Mouse (Mus musculus): ENCODE measurements around the gene Rgs9bp.
A peak's percentile ranks its signal among the peaks of the same experiment; 100 is the strongest.

The Rgs9bp gene

DNA sequence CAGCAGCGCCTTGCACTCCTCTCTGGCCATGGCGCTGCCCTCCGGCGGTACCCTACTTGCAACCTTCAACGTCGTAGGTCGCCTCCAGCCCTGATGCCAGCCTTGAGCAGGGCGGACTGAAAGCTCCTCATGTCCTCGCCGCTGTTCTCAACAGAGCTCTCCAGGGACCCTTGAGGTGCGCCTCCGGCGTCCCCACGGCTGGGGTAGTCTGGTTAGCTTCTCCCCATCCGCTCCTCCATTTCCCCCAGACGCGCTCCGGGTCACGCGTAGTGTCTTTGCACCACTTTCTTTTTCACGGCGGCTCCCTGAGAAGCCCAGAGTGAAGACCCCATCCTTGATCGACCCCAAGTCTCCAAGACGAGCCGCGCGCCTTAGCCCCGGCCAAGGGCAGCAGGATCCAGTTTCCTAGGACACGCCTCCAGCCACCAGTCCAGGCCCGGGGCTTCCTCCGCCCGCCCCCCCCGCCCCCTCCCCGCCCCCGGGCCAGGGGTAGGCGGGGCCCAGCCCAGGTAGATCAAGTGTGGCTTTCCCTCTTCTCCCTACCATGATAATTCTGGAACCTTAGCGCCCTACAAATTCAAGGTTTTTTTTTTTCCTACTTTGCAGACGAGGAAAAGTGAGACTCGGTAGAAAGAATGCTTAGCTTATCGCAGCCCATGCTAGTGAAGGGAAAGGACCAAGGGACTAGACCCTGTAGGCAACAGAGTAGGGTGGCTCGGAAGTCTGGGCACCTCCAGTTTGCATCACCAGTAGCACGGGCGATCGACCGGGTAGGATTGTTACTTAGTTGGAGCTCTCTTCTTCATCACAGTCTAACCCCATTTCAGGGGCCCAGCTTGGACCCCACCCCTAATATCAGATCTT lies at the start of gene Rgs9bp:
TSS of gene Rgs9bp (minus strand) at position 392 of the 864 bp plus-strand sequence.
- DNase-seq (ENCODE audit: low spot score in 2 of 2), result peak in 1 of 2 experiments; percentile 16

DNA sequence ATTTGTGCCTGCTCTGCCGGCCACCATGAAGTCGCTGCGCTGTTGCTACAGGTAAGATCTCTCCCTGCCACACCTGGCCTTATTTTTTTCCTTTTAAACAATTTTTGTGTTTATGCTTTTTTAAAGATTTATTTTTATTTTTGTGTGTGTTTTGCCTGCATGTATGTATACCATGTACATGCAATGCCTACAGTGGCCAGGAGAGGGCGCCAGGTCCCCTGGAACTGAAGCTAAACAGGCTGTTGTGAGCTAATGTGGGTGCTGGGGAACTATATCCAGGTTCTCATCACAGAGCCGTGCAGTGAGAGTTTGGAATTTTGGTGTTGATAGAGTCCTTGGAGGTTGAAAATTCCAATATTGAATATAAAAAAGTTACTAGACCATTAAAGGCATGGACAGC lies 43.1 kb upstream of the Rgs9bp start:
- peak; percentile 13 to 45 for DNase-seq (ENCODE audit: low spot score in 2 of 2)

DNA sequence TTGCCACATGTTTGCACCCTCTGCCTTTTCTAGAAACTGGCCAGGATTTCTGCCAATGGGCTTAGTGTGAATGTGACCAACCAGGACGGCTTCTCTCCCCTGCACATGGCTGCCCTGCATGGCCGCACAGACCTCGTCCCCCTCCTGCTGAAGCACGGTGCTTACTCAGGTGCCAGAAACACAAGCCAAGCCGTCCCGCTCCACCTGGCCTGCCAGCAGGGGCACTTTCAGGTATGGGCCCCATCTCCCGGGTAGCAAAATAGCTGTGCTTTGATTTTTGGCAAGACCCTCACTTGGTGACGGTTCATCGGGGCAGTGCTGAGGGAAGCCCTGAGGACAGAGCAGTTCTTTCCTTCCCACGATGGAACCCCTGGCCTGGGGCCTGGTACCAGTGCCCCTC lies 42.0 kb upstream of the Rgs9bp start:
- no peak for DNase-seq (ENCODE audit: low spot score in 2 of 2)

DNA sequence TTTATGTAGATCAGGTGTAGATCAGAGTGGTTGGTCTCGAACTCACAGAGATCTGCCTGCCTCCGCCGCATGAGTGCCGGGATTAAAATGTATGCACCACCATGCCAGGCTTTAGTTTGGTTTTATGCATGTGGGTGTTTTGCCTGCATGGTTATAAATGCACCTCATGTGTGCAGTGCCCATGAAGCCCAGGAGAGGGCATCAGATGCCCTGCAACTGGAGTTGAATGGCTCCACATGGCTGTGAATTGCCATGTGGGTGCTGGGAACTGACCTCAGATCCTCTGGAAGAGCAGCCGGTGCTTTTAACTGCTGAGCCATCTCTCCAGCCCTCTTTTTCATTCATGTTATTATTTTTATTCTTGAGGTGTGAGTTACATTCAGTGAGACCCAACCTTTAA lies 40.7 kb upstream of the Rgs9bp start:
- no peak for DNase-seq (ENCODE audit: low spot score in 2 of 2)

DNA sequence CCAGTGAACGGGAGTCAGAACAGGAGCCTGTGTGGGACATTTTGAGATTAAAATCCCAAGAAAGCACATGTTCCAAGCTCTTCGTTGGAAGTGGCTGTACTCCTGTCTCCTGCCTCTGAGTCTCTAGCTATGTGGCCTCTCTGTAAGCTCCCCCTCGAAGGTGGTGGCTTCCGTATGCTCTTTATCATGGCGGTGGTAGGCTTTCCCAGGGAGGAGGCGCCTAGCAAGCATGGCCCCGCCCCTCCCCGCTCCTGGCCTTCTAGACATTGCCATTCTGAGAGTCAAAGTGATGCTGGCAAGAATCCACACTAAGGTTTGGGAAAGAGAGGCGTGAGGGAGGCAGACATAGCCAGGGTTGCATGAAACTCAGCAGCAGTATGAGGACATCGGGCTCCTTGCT lies 37.2 kb upstream of the Rgs9bp start:
- no peak for DNase-seq (ENCODE audit: low spot score in 2 of 2)

DNA sequence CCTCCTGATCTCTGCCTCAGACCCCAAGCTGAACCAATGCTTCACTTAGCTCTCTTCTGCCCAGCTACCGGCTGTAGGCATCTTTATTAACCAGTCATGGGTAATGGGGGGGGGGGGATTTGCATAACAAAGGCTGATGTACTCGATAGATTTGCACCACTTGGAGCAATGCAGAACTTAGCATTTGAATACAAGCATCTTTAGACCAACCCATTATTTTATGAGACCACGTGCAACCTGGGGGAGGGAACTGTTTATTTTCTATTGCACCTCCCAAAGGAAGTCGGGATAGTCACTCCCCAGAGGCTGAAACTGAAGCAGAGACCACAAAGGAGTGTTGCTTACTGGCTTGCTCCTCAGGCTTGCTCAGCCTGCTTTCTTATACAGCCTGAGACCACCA lies 32.1 kb upstream of the Rgs9bp start:
- DNase-seq (ENCODE audit: low spot score in 2 of 2), result no peak

DNA sequence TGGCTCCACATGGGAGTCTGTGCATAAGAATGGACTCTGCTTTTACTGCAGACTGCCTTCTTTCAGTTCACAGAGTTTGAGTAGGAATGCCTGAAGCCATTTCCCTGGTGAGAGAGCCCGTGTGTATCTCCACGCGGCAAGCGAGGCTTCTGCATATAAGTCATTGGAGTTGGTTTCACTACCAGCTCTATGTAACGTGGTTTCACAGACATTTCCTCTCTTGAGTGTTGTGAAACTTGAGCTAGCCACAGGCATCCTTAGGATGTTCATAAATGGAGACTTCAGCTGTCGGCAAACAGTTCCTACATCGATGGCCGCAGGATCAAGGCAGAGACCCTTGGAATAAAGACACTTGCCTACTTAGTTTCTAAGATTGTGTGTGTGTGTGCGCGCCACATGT lies 23.9 kb upstream of the Rgs9bp start:
- DNase-seq (ENCODE audit: low spot score in 2 of 2), result no peak

DNA sequence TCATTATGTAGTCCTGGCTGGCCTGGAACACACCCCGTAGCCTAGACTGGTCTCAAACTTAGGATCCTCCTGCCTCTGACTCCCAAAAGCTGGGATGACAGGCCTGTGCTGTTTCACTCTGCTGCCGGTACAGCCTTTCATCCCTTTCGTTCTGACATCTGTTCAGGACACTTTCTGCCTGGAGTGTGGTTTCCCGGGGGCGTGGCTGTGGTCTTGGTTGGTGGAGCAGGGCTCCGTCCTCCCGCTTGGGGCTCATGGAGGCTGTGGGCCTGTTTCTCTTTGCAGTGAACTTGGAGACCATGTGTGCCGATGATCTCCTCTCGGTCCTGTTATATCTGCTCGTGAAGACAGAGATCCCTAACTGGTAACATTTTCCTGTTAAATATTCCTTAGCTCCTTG lies 21.4 kb upstream of the Rgs9bp start:
- no peak for DNase-seq (ENCODE audit: low spot score in 2 of 2)

DNA sequence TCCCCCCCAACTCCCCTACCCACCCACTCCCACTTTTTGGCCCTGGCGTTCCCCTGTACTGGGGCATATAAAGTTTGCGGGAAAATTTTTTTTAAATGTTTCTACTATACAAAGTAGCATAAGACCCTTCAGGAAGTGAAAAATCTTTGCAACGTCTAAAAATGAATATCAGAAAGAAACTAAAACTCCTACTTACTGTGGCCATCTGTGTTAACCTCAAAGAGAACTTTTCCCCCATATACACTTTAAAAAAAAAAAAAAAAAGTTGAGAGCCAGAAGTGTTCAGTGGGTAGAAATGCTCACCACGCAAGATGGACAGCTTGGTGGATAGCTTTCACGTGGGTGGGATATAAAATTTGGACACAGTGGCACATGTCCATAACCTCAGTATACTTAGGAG lies 17.4 kb upstream of the Rgs9bp start:
- no peak for DNase-seq (ENCODE audit: low spot score in 2 of 2)

DNA sequence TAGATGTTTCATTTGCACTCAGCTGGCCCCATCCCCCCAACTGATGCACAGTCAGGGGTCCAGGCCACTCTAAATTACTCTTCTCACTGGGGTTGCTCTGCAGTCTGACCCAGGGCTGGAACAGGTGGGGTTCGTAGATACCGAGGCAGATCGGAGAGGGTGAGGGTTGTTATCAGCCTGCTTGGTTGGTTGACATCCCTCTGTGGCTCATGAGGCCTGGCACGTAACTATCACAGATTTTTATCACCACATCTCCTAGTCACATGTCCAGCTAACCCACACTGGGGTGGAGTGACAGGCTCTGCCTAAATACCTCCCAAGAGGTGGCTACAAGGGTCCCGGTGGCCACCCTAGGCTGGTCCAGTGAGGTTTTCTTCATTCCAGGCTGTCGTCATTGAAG lies 15.7 kb upstream of the Rgs9bp start:
- DNase-seq (ENCODE audit: low spot score in 2 of 2), result no peak

DNA sequence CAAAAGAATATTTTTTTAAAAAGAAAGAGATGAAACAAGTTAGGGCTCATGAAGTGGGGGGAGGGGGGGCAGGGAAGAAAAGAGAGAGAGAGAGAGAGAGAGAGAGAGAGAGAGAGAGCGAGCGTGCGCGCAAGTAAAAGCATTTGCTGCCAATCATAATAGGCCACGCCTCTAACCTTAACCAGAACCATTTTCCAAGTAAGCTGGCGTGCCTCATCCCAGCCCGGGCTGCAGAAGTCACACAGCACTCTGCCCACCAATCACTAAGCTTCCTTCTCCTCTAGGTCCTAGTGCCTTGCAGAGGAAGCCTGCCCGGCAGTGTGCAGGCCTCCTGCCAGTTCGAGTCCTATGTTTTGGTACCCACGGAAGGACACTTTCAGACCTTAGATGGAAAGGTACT lies 14.6 kb upstream of the Rgs9bp start:
- DNase-seq (ENCODE audit: low spot score in 2 of 2), result no peak

DNA sequence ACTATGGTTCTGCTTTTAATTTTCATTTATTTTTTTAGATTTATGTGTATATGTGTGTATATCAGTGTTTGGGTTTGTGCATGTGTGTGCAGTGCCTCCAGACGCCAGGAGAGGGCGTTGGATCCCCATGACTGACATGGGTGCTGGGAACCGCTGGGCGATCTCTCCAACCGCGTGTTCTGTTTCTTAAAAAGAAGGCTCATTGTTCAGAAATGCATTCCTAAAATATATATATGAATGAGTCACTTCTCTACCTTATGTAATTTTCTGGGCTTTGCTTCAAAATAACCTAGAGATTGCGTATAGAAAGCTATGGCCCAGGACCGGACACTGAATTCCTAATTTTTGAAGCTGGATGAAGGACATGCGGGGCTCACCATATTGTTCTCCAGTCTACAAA lies 14.1 kb upstream of the Rgs9bp start:
- DNase-seq (ENCODE audit: low spot score in 2 of 2), result no peak

DNA sequence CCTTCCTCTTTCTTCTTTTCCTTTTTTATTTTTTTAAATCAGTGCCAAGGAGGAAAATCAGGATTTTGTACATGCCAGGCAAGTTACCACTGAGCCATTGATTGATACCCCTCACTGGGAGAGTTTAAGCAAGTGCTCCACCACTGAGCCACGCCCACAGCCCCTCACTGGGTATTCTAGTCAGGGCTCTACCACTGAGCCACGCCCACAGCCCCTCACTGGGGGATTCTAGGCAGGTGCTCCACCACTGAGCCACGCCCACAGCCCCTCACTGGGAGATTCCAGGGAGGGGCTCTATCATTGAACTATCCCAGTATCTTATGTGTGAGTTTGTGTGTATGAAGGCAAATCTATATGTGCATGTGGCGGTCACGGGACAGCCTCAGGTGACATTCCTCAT lies 8.9 kb upstream of the Rgs9bp start:
- DNase-seq (ENCODE audit: low spot score in 2 of 2), result no peak

DNA sequence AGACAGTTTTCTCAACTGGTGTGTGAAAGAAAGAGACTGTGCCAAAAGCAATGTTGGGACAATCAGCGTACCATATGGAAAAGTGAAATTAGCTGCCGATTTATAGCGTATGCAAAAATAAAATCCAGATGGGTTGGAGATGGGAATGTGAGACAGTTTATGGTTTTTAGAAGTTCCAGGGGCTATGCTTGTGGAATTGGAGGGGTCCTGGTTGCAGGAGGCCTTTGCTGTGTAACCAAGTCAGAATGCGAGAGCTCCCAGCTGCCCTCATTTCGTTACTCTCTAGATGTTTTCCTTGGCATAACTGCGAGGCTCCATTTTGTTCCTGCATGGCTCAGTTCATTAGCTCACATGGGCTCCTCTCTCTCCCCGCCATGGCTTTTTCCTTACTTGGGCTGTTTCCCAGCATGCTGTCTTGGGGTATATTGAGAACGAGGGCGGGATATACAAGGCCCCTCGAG lies 5.4 kb upstream of the Rgs9bp start:
- DNase-seq (ENCODE audit: low spot score in 2 of 2), result no peak

DNA sequence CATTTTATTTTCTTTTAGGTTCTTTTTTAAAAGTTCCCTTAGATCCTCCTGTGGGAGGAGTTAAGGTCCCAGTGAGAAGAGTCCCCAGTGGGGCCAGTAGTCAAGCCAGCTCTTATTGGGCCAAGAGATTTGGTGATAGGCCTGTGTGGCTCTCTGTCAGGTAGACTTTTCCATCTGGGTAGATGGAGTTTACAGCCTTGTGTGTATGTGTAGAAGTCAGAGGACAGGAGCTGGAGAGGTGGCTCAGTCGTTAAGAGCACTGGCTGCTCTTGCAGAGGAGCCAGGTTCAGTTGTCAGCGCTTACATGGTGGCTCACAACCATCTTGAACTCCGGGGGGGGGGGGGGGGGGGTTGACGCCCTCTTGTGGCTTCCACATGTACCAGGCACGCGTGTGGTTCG lies 4.1 kb upstream of the Rgs9bp start:
- DNase-seq (ENCODE audit: low spot score in 2 of 2), result no peak

DNA sequence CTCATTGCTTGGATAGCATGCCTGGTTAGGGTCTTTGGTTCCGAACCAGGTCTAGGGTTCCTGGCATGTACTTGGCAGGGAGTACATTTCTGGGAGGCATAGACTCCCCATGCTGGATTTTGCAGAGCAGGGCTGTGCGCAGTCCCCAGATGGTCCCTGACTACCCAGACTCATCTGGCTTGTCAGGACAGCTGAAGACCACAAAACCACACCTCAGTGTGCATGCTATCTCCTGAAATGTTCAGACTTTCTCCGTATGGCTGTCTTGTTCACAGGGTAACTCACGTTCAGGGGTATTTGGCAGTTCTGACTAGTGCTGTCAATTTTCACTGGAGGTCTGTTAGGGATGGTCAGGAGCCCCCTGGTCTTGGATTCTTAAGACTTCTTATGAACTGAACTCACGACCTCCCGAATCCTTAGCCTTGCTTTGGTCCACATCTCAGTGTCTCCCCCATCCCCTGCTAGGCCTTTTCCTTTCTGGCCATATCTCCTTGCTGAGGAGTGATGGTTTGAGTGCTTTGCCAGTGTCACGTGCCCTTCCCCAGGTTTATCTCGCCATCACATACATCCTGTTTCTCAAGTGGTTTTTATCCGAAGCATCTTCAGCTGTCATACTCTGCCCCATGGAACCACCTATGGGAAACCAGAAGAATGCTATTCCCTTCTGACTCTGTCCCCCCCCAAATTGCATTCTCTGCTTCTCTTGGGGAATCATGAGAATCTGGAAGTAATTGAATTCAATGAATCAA lies 3.5 kb upstream of the Rgs9bp start:
- no peak for DNase-seq (ENCODE audit: low spot score in 2 of 2)

DNA sequence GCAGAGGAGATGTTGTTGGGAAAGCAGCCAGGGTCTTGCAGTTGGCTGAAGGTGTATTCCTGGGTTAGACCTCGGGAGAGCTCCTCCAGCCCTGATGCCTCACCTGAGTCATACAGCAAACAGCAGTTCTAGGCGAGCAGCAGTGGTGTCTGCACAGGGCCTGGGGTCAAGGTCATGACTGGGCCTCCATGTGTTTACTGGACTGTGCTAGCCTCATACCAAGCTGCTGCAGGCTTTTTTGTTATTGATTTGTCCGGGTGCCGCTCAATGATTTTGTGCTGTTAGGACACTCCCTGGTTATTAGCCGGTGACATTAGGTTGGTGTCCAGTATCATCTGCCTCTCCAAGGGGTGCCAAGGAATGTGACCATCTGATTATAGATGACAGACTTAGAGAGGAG lies 2.3 kb upstream of the Rgs9bp start:
- DNase-seq (ENCODE audit: low spot score in 2 of 2), result no peak

DNA sequence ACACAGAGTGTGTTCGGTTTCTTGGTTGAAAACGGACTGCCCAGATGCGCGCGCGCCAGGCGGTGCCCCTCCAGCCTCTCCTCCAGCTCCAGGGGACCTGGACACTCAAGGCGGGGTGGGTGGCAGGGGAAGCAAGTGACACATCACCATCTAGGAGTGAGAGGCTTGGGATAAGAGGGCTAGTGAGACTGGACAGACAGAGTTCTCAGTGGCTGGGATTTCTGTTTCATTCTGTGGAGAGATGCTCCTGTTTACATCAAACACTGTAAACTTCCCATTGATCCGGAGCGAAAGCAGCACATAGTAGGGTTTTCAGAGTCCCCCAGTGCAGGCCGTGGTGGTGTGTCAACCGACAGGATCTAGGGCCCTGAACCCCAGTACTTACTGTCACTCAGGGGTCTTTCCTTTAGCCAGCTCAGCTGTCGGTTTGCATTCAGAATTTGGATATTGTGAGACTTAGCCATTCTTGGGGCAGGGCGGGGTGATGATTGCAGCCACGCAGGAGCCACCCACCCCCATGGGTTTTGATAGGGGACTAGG lies 1.6 kb upstream of the Rgs9bp start:
- DNase-seq (ENCODE audit: low spot score in 2 of 2), result no peak

DNA sequence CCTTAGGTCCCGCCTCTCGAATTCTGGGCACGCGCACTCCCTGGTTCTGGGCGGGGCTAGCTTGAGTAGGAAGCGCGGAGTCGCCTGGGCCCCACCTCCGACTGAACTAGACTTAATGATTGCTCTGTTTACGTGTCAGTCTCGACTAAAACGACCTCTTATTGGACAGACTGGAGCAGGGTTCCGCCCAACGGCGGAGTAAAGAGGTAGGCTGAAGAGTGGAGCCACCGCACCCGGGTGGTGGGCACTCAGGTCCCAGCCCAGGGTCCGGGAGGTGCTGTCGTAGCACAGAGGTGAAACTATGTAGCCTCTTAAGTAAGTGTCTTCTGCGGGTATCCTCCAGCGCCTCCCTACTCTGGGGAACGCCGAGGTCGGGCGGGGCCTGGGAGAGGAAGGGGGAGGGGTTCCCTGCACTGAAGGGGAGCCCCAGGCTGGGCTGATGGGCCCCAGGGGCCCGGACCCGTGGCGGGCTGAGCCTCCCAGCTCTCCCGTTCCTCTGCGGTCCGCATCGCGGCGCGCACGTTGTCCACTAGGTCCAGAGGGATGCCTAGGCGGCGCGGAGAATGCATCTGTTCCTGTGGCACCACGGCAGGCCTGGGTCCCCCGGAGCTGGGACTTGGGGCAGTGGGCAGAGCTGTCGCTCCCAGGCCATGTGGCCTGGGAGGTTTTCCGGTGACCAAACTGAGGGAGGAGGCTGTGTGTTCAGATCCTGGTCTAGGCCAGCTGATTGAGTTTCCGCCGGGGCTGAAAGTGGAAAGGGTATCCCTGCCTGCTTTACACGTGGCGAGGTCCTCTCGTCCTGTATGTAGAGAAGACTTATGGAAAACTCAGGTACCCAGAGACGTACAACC lies 898 bp upstream of the Rgs9bp start, which contains the start of gene Ankrd27:
TSS of gene Ankrd27 (plus strand) at position 190 of the 851 bp plus-strand sequence.
- DNase-seq (ENCODE audit: low spot score in 2 of 2), result peak; percentile 89 to 91

DNA sequence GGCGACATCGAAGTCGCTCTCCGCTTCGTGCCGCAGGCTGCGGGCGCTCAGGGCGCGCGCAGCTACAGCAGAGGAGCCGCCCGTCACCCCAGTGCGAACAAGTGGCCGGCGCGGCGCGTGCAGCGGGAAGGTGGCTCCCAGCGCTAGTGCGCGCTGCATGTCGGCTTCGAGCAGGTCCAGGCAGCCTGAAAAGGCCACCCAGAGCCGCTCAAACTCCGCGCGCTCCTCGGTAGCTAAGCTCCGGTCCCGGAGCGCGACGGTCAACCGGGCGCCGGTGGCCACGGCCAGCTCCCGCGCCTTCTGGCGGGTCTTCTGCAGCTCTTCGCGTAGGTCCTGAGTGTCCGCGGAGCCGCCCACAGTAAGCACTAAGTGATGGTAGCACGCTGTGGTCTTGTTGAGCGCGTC lies 594 bp downstream of the Rgs9bp start:
- peak; percentile 7 to 19 for DNase-seq (ENCODE audit: low spot score in 2 of 2)

DNA sequence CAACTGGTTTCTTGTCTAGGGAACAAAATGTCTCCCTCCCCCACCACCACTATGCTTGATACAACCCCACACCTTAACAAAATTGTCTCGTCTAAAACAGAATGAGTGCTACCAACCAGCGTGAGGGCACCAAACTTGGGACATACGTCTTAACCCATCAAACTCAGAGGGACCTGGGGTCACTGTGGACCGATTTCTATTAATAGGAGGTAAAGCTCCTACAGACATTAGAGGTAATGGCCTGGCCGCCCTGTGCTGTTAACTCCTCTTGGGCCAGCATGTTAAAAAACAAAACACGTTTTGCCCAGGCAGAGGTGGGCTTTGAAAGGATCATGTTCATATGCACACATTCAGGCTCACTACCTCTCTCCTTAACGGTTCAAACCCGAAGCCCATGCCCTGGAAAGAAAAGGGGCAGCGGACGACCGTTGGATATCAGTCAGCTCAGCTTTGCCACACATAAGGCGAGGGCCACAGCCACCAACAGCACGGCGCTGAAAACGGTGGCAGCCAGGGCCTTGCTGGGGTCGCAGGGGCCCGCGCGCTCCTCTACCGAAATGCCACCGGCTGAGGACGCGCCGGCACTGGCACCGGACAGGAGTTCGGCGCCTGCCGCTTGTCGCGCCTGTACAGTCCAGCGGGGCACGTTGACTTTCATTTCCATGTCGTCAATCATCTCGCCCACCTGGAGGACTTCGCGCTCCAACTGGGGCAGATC lies 1.2 kb downstream of the Rgs9bp start:
- DNase-seq (ENCODE audit: low spot score in 2 of 2), result no peak
